Mouse (Mus musculus) small intestine, adult 2 months (tissue): ENCODE measurements around the gene Exoc3l2. TPM values are rescaled to one million over a fixed set of nuclear protein-coding genes. Genes with fewer than 3 reads are reported as not detected.
A peak's percentile ranks its signal among the peaks of the same experiment; 100 is the strongest.

ENCODE experiments used
- H3K27ac ChIP-seq: fragments of 200-500 bp; 2 replicates; pipeline ENCODE4 v1.5.1; 2012; ENCODE audit warnings: low read depth, low read length, control low read depth, inconsistent platforms; ENCODE audit not compliant: insufficient read depth
- H3K27me3 ChIP-seq: fragments of 200-500 bp; 2 replicates; pipeline ENCODE4 v1.6.1; 2012; ENCODE audit warnings: mild to moderate bottlenecking, moderate library complexity, low read length, inconsistent platforms; ENCODE audit not compliant: control insufficient read depth, insufficient read depth
- H3K36me3 ChIP-seq: fragments of 200-500 bp; 2 replicates; pipeline ENCODE4 v1.6.1; 2012; ENCODE audit warnings: mild to moderate bottlenecking, low read length, control low read depth, inconsistent platforms; ENCODE audit not compliant: control insufficient read depth, insufficient read depth
- H3K4me1 ChIP-seq: fragments of 200-500 bp; 2 replicates; pipeline ENCODE4 v1.6.1; 2012; ENCODE audit warnings: low read length, inconsistent platforms, mixed read lengths; ENCODE audit not compliant: control insufficient read depth, insufficient read depth, insufficient read length
- H3K4me3 ChIP-seq: fragments of 200-500 bp; 2 replicates; pipeline ENCODE4 v1.5.1; 2012; ENCODE audit warnings: low read depth, mild to moderate bottlenecking, control low read depth, inconsistent platforms, low read length, moderate library complexity
- CTCF ChIP-seq: fragments of 200-500 bp; IDR thresholded peaks from 2 replicates; pipeline ENCODE4 v1.5.1; 2012; ENCODE audit warnings: low read depth, mild to moderate bottlenecking, control low read depth, inconsistent platforms, low read length, moderate library complexity, mixed read lengths; ENCODE audit not compliant: insufficient replicate concordance, insufficient read length; ENCODE audit errors: extremely low read depth
- POLR2A ChIP-seq: fragments of 200-500 bp; IDR thresholded peaks from 2 replicates; pipeline ENCODE4 v1.6.1; 2012; ENCODE audit warnings: low read depth, mild to moderate bottlenecking, control low read depth, inconsistent platforms, low read length, moderate library complexity
- WGBS: fragments of 180-500 bp; shearing (Covaris S2); methylation state at CpG from one replicate; pipeline ENCODE4 v1.1.7; 2018; 5-methylcytosine and 5-hydroxymethylcytosine counted together
- polyA plus RNA-seq: library from polyadenylated mRNA; depleted of rRNA; stranded (reverse); fragments of >200 nt; gene quantifications from 2 replicates; pipeline ENCODE4 v1.2.3, GENCODE M21; 2012; rRNA removed

Gene Exoc3l2
- polyA plus RNA-seq, 1 experiment = 12.0 TPM

DNA sequence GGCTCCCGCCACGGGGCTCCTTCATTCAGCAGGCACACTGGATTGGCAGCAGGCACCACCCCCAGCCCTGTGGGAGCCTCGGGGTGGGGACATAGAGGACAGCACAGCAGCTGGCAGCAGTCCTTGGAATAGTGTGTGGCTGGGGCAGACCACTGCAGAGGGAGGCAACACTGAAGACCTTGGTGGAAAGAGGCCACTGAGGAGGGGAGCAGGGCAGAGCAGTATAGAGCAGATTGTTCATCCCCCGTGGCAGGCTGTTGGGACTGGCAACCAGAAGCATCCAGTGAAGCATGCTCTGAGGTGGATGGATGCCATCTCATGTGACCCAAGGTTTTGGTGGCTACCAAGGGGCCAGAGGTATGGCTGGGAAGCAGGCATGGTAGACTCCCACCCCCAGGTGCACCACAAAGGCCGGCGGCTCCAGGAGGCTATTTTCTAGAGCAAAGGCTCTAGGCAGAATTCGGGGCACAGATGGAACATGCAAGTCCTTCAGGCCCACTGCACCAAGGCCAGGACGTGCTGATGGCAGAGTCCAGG is 79.1 kb downstream of the Exoc3l2 start:
- Histone ChIP-seq H3K27me3 (no peaks in the 10 kb centered on the region), H3K4me1 (peaks cover 6% of the 10 kb centered on the region; the same call in 1 of the 2 replicates), H3K36me3 (no peaks in the 10 kb centered on the region), H3K27ac (no peak overlapping the region), H3K4me3 (no peak overlapping the region)
- TF ChIP-seq CTCF (no peak), POLR2A (no peak)
- 55% methylated on average over 8 of the region's 8 CpGs for whole genome bisulfite sequencing

DNA sequence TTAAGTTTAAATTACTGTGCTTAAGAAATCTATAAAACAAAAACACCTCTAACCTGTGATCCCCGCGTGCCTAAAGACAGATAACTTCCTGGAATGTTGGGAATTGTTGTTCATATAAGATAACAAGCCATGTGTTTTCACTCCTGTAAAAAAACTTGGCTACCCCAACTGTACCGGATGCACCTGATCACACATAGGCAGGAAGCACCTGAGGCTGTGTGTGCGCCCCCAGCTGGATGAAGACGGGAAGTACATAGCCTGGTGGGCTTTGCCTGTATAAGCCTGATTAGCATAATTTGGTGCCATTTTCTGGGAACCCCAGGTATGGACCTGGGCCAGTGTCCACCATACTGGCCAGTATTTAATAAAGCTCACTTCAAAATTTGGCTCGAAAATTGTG is 80.5 kb downstream of the Exoc3l2 start:
- 25% methylated on average over 6 of the region's 6 CpGs for WGBS
- H3K4me1 ChIP-seq = peaks cover 12% of the 10 kb centered on the region; the same call in 1 of the 2 replicates
- H3K36me3 ChIP-seq = no peaks in the 10 kb centered on the region
- peak; percentile 45; the same call in 1 of the 2 replicates for TF ChIP-seq CTCF
- TF ChIP-seq POLR2A = no peak
- no peaks in the 10 kb centered on the region for H3K27me3 ChIP-seq
- no peak overlapping the region for H3K27ac ChIP-seq
- no peak overlapping the region for H3K4me3 ChIP-seq

DNA sequence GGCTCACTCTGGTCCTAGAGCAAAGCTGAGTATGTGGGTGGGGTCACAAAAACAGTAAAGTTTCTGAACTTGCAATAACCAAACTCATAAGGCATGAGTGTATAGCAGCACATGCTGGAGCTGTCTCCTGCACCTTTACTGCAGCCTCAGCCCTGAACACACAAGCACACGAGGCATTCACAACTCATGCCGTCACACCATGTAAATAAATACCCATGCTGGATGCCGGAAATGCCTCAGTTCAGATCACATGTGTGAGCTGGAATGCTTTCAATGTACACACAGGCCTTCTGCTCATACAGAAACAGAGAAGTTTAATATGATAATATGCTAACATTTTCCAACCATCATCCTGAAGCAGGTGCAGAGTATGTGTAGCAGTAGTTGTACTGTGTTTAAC is 82.9 kb downstream of the Exoc3l2 start:
- H3K27ac ChIP-seq = no peak overlapping the region
- 17% methylated on average over 3 of the region's 3 CpGs for WGBS
- peaks cover 12% of the 10 kb centered on the region; the same call in 1 of the 2 replicates for H3K4me1 ChIP-seq
- H3K4me3 ChIP-seq = no peak overlapping the region
- TF ChIP-seq POLR2A = no peak
- no peak for TF ChIP-seq CTCF
- H3K27me3 ChIP-seq = no peaks in the 10 kb centered on the region
- no peaks in the 10 kb centered on the region for H3K36me3 ChIP-seq

Other genes starting within 250 kb of the Exoc3l2 start
- 17.1 and 34.6 TPM in 2 replicates for gene Opa3, start 235.0 kb upstream of the Exoc3l2 start, polyA plus RNA-seq
- gene Vasp, start 191.5 kb upstream of the Exoc3l2 start, polyA plus RNA-seq = 183 and 517 TPM in 2 replicates
- 1.8 and 11.8 TPM in 2 replicates for gene Ppm1n, start 183.3 kb upstream of the Exoc3l2 start, polyA plus RNA-seq
- 6.7 and 11.7 TPM in 2 replicates for gene Rtn2, start 180.7 kb upstream of the Exoc3l2 start, polyA plus RNA-seq
- 1.7 and 16.7 TPM in 2 replicates for gene Fosb, start 153.3 kb upstream of the Exoc3l2 start, polyA plus RNA-seq
- gene Ercc1, start 118.6 kb upstream of the Exoc3l2 start, polyA plus RNA-seq = 9.3 and 17.5 TPM in 2 replicates
- 2.0 and 2.5 TPM in 2 replicates for gene Cd3eap, start 103.8 kb upstream of the Exoc3l2 start, polyA plus RNA-seq
- gene Ppp1r13l, start 103.6 kb upstream of the Exoc3l2 start, polyA plus RNA-seq = 6.2 and 10.4 TPM in 2 replicates
- gene Ercc2, start 81.3 kb upstream of the Exoc3l2 start, polyA plus RNA-seq = 21.0 and 31.2 TPM in 2 replicates
- gene Klc3, start 59.2 kb upstream of the Exoc3l2 start, polyA plus RNA-seq = 2.6 and 3.5 TPM in 2 replicates
- gene Ckm, start 58.6 kb upstream of the Exoc3l2 start, polyA plus RNA-seq = 31.9 and 45.3 TPM in 2 replicates
- gene Mark4, start 4.5 kb upstream of the Exoc3l2 start, polyA plus RNA-seq = 11.6 and 27.4 TPM in 2 replicates
- 11.9 and 24.9 TPM in 2 replicates for gene Bloc1s3, start 45.0 kb downstream of the Exoc3l2 start, polyA plus RNA-seq
- 56.3 and 120 TPM in 2 replicates for gene Trappc6a, start 45.1 kb downstream of the Exoc3l2 start, polyA plus RNA-seq
- 0.23 and 0.43 TPM in 2 replicates for gene Nkpd1, start 54.5 kb downstream of the Exoc3l2 start, polyA plus RNA-seq
- 57.9 and 115 TPM in 2 replicates for gene Ppp1r37, start 99.7 kb downstream of the Exoc3l2 start, polyA plus RNA-seq
- 3.0 and 3.7 TPM in 2 replicates for gene Zfp296, start 114.0 kb downstream of the Exoc3l2 start, polyA plus RNA-seq
- 85.5 and 146 TPM in 2 replicates for gene Gemin7, start 114.3 kb downstream of the Exoc3l2 start, polyA plus RNA-seq
- gene Clasrp, start 141.2 kb downstream of the Exoc3l2 start, polyA plus RNA-seq = 91.6 and 184 TPM in 2 replicates
- 47.2 and 144 TPM in 2 replicates for gene Relb, start 166.1 kb downstream of the Exoc3l2 start, polyA plus RNA-seq
- 70.5 and 141 TPM in 2 replicates for gene Clptm1, start 201.7 kb downstream of the Exoc3l2 start, polyA plus RNA-seq
- gene Apoc2, start 214.6 kb downstream of the Exoc3l2 start, polyA plus RNA-seq = 1,337 and 1,661 TPM in 2 replicates
- 0.37 and 0.69 TPM in 2 replicates for gene Gm44805, start 218.1 kb downstream of the Exoc3l2 start, polyA plus RNA-seq
- 0.33 and 1.4 TPM in 2 replicates for gene Apoc4, start 218.1 kb downstream of the Exoc3l2 start, polyA plus RNA-seq
- not detected in 2 replicates for gene Apoc1, start 229.3 kb downstream of the Exoc3l2 start, polyA plus RNA-seq
- gene Apoe, start 235.9 kb downstream of the Exoc3l2 start, polyA plus RNA-seq = 591 and 688 TPM in 2 replicates